Mouse (Mus musculus): ENCODE results near the gene Myh4. TPM values are rescaled to one million over a fixed set of nuclear protein-coding genes. Genes with fewer than 3 reads are reported as not detected.

Gene Myh4
- total RNA-seq, 2 experiments from 2014 or later, result not detected

Other genes starting within 250 kb of the Myh4 start
- 1 to 10 TPM; 1.3 to 1.4 TPM for gene Tmem220, start 212.9 kb upstream of the Myh4 start, total RNA-seq (2021)
- gene Adprm, start 185.4 kb upstream of the Myh4 start, total RNA-seq (2021), result 10 to 100 TPM; 13.8 to 15.9 TPM
- 10 to 100 TPM; 17.3 to 17.9 TPM for gene Sco1, start 185.4 kb upstream of the Myh4 start, total RNA-seq (2021)
- gene Myh3, start 159.7 kb upstream of the Myh4 start, total RNA-seq (2021), result not detected
- gene Myh2, start 67.0 kb upstream of the Myh4 start, total RNA-seq (2021), result not detected
- gene Myh1, start 38.0 kb upstream of the Myh4 start, total RNA-seq (2021), result not detected
- gene Myh8, start 39.1 kb downstream of the Myh4 start, total RNA-seq (2021), result under 1 TPM; 0.07 to 0.10 TPM
- gene Myh13, start 83.6 kb downstream of the Myh4 start, total RNA-seq (2021), result not detected
- gene Gas7, start 217.4 kb downstream of the Myh4 start, total RNA-seq (2021), result 10 to 100 TPM; 11.8 to 12.4 TPM